Mouse (Mus musculus) myocyte (in vitro differentiated cells): ENCODE results near the gene Meis2.
A peak's percentile ranks its signal among the peaks of the same experiment; 100 is the strongest.

Source experiments
- CEBPB ChIP-seq: IDR thresholded peaks from 2 replicates; pipeline ENCODE4 v1.6.1; 2011; ENCODE audit warnings: mild to moderate bottlenecking, moderate library complexity; ENCODE audit not compliant: poor library complexity, insufficient read depth, severe bottlenecking
- E2F4 ChIP-seq: IDR thresholded peaks from one replicate; pipeline ENCODE4 v1.6.1; 2011; ENCODE audit warnings: mild to moderate bottlenecking, control low read depth, moderate library complexity; ENCODE audit not compliant: insufficient read depth
- MAX ChIP-seq: IDR thresholded peaks from one replicate; pipeline ENCODE4 v1.6.1; 2011; ENCODE audit warnings: low read depth, mild to moderate bottlenecking, control low read depth
- MYOD1 ChIP-seq, 3 experiments: IDR thresholded peaks; one replicate each; pipeline ENCODE4 v1.6.1; 2011; ENCODE audit warnings: control low read depth in 2 of 3, low read depth in 2 of 3, mild to moderate bottlenecking in 2 of 3, moderate library complexity in 1 of 3; ENCODE audit not compliant: insufficient read length in 2 of 3, control insufficient read depth in 1 of 3
- MYOG ChIP-seq, 3 experiments: IDR thresholded peaks; one replicate each; pipeline ENCODE4 v1.6.1; 2011; ENCODE audit warnings: control low read depth in 2 of 3, low read depth in 2 of 3, mild to moderate bottlenecking in 2 of 3; ENCODE audit not compliant: insufficient read length in 2 of 3, control insufficient read depth in 1 of 3, insufficient read depth in 1 of 3
- POLR2A ChIP-seq: IDR thresholded peaks from one replicate; pipeline ENCODE4 v1.6.1; 2011; ENCODE audit warnings: low read depth, mild to moderate bottlenecking, control low read depth, moderate library complexity; ENCODE audit not compliant: insufficient read length
- POLR2AphosphoS2 ChIP-seq: IDR thresholded peaks from one replicate; pipeline ENCODE4 v1.6.1; 2011; ENCODE audit warnings: low read depth, control low read depth; ENCODE audit not compliant: insufficient read length
- REST ChIP-seq: IDR thresholded peaks from one replicate; pipeline ENCODE4 v1.6.1; 2011; ENCODE audit warnings: mild to moderate bottlenecking, control low read depth, moderate library complexity; ENCODE audit not compliant: insufficient read depth, insufficient read length
- SRF ChIP-seq: IDR thresholded peaks from one replicate; pipeline ENCODE4 v1.6.1; 2011; ENCODE audit warnings: low read depth; ENCODE audit not compliant: control insufficient read depth, insufficient read length
- TCF12 ChIP-seq: IDR thresholded peaks from one replicate; pipeline ENCODE4 v1.6.1; 2011; ENCODE audit warnings: mild to moderate bottlenecking, control low read depth; ENCODE audit not compliant: poor library complexity, insufficient read depth, severe bottlenecking
- TCF3 ChIP-seq: IDR thresholded peaks from one replicate; pipeline ENCODE4 v1.6.1; 2011; ENCODE audit warnings: low read depth, control low read depth; ENCODE audit not compliant: insufficient read length
- USF1 ChIP-seq: IDR thresholded peaks from one replicate; pipeline ENCODE4 v1.6.1; 2011; ENCODE audit warnings: low read depth, mild to moderate bottlenecking, control low read depth, moderate library complexity

- TF ChIP-seq MAX (no peak), POLR2A (peak; percentile 45), MYOD1 (IDR thresholded peaks at IDR 0.05; ENCODE audit: control insufficient read depth in 1 of 3, insufficient read length in 2 of 3, low read depth in 2 of 3) (peak in 1 of 3 experiments; percentile 10), E2F4 (no peak), TCF3 (no peak), POLR2AphosphoS2 (no peak), USF1 (no peak), TCF12 (no peak), CEBPB (no peak), SRF (no peak), MYOG (IDR thresholded peaks at IDR 0.05; ENCODE audit: control insufficient read depth in 1 of 3, insufficient read depth in 1 of 3, insufficient read length in 2 of 3, low read depth in 2 of 3) (no peak), REST (no peak)
These were observed 2.7 kb downstream of the Meis2 start for GRCm38 (mm10) chr2:116062761-116063441.
